ENCODE assay signal across 8 mouse cellular contexts in genomic region chr8:45345031-45345430, GRCm38 (mm10). TPM values are rescaled to one million over a fixed set of nuclear protein-coding genes. Genes with fewer than 3 reads are reported as not detected.
A peak's percentile ranks its signal among the peaks of the same experiment; 100 is the strongest.
DNase-seq lines count a peak whose midpoint lies in the region; ATAC-seq lines count a peak whose summit lies in the region.

No protein-coding gene starts in this region.

- ATAC-seq in heart, embryonic 14.5 days (ENCODE audit: insufficient number of reproducible peaks, insufficient read depth, low FRiP score, low read depth), result 0 out of 2 replicates have a peak, but pooled peaks have one; percentile 50
- peak; percentile 80 for ATAC-seq in kidney, embryonic 16.5 days (ENCODE audit: low FRiP score, low TSS enrichment)
- ATAC-seq in liver, embryonic 13.5 days (ENCODE audit: low read depth), result 0 out of 2 replicates have a peak, but pooled peaks have one; percentile 23
- peak; percentile 50; the same call in 1 of the 2 replicates for ATAC-seq in neural tube, embryonic 13.5 days (ENCODE audit: low read depth)

- H3K9ac ChIP-seq in heart, embryonic 14.5 days (ENCODE audit: low read length), result no peak overlapping the region
- no peak overlapping the region for H3K9ac ChIP-seq in kidney, embryonic 16.5 days (replicated peaks; ENCODE audit: low read length)
- no peak overlapping the region for H3K9ac ChIP-seq in liver, embryonic 13.5 days
- H3K9ac ChIP-seq in neural tube, embryonic 13.5 days, result no peak overlapping the region

- H3K27ac ChIP-seq in heart, embryonic 14.5 days (replicated peaks in 1 of 2; ENCODE audit: control insufficient read depth in 1 of 2, insufficient read depth in 1 of 2, low read depth in 2 of 2, low read length in 2 of 2), result no peak overlapping the region
- H3K27ac ChIP-seq in kidney, embryonic 16.5 days (ENCODE audit: low read length), result no peak overlapping the region
- H3K27ac ChIP-seq in liver, embryonic 13.5 days, result no peak overlapping the region
- no peak overlapping the region for H3K27ac ChIP-seq in neural tube, embryonic 13.5 days (replicated peaks)

- no peaks in the 10 kb centered on the region for H3K27me3 ChIP-seq in heart, embryonic 14.5 days (ENCODE audit: control insufficient read depth, insufficient read depth, low read length)
- no peaks in the 10 kb centered on the region for H3K27me3 ChIP-seq in kidney, embryonic 16.5 days (ENCODE audit: insufficient read depth, low read length)
- no peaks in the 10 kb centered on the region for H3K27me3 ChIP-seq in liver, embryonic 13.5 days
- H3K27me3 ChIP-seq in neural tube, embryonic 13.5 days, result no peaks in the 10 kb centered on the region

- H3K4me3 ChIP-seq in heart, embryonic 14.5 days (ENCODE audit: control insufficient read depth in 1 of 2, insufficient read depth in 1 of 2, low read depth in 1 of 2, low read length in 2 of 2), result no peak overlapping the region
- no peak overlapping the region for H3K4me3 ChIP-seq in kidney, embryonic 16.5 days (ENCODE audit: low read length)
- no peak overlapping the region for H3K4me3 ChIP-seq in liver, embryonic 13.5 days (replicated peaks)
- no peak overlapping the region for H3K4me3 ChIP-seq in neural tube, embryonic 13.5 days

- H3K9me3 ChIP-seq in heart, embryonic 14.5 days (ENCODE audit: control insufficient read depth, low read length), result no peaks in the 10 kb centered on the region
- no peaks in the 10 kb centered on the region for H3K9me3 ChIP-seq in kidney, embryonic 16.5 days (ENCODE audit: low read length)
- no peaks in the 10 kb centered on the region for H3K9me3 ChIP-seq in liver, embryonic 13.5 days (replicated peaks)
- H3K9me3 ChIP-seq in neural tube, embryonic 13.5 days, result no peaks in the 10 kb centered on the region

- H3K36me3 ChIP-seq in heart, embryonic 14.5 days (ENCODE audit: control insufficient read depth, insufficient read depth, low read length), result 0 out of 2 replicates have a peak, but pooled peaks cover 3% of the 10 kb centered on the region
- H3K36me3 ChIP-seq in kidney, embryonic 16.5 days (ENCODE audit: insufficient read depth, low read length), result peaks cover 49% of the 10 kb centered on the region
- H3K36me3 ChIP-seq in liver, embryonic 13.5 days, result no peaks in the 10 kb centered on the region
- H3K36me3 ChIP-seq in neural tube, embryonic 13.5 days, result peaks cover 9% of the 10 kb centered on the region

- no peak overlapping the region for H3K4me2 ChIP-seq in heart, embryonic 14.5 days (ENCODE audit: low read length)
- H3K4me2 ChIP-seq in kidney, embryonic 16.5 days (replicated peaks; ENCODE audit: low read depth, low read length), result no peak overlapping the region
- no peak overlapping the region for H3K4me2 ChIP-seq in liver, embryonic 13.5 days
- H3K4me2 ChIP-seq in neural tube, embryonic 13.5 days, result no peak overlapping the region

- WGBS in heart, embryonic 14.5 days, result 13% methylated on average over 6 of the region's 6 CpGs
- 18% methylated on average over 6 of the region's 6 CpGs for WGBS in kidney, embryonic 16.5 days
- WGBS in liver, embryonic 13.5 days (ENCODE audit: insufficient replicate concordance), result 15% methylated on average over 6 of the region's 6 CpGs
- 15% methylated on average over 6 of the region's 6 CpGs for WGBS in neural tube, embryonic 13.5 days

- DNase-seq in CD4-positive helper T cell, adult 2 months (ENCODE audit: low read depth, low spot score), result peak; percentile 74
- DNase-seq in adipocyte (ENCODE audit: low spot score), result peak; percentile 70
- DNase-seq in embryo, embryonic 10 days (ENCODE audit: low spot score), result peak; percentile 85
- DNase-seq in liver, embryonic 13.5 days, result peak; percentile 14
- peak; percentile 54 for DNase-seq in thymus, postnatal 14 days

- no peaks in the 10 kb centered on the region for H3K4me1 ChIP-seq in heart, embryonic 14.5 days (ENCODE audit: control insufficient read depth in 2 of 2, insufficient read depth in 2 of 2, low read length in 2 of 2)
- H3K4me1 ChIP-seq in kidney, embryonic 16.5 days (ENCODE audit: insufficient read depth, low read length), result no peaks in the 10 kb centered on the region
- no peaks in the 10 kb centered on the region for H3K4me1 ChIP-seq in liver, embryonic 13.5 days (replicated peaks)
- no peaks in the 10 kb centered on the region for H3K4me1 ChIP-seq in neural tube, embryonic 13.5 days (replicated peaks)

RNA-seq across cellular contexts. Expression of gene Cyp4v3, which starts 12.0 kb away (rescaled TPM):
- polyA plus RNA-seq in heart, embryonic 14.5 days (2014; fragmentation: Nextera tagmentation; extraction: Ambion mirVana), result 0.76 and 1.1 TPM in 2 replicates
- polyA plus RNA-seq in kidney, embryonic 16.5 days (2015; fragmentation: Nextera tagmentation; extraction: Ambion mirVana), result 1.3 and 1.6 TPM in 2 replicates
- 3.0 and 3.7 TPM in 2 replicates for polyA plus RNA-seq in liver, embryonic 13.5 days (2015; fragmentation: Nextera tagmentation; extraction: Ambion mirVana)
- polyA plus RNA-seq in neural tube, embryonic 13.5 days (2015; fragmentation: Nextera tagmentation; extraction: Ambion mirVana), result 1.9 and 2.3 TPM in 2 replicates

RNA-seq across cellular contexts. Expression of gene Gm45753, which starts 36.8 kb away (rescaled TPM):
- not detected in 2 replicates for polyA plus RNA-seq in heart, embryonic 14.5 days (2014; fragmentation: Nextera tagmentation; extraction: Ambion mirVana)
- polyA plus RNA-seq in kidney, embryonic 16.5 days (2015; fragmentation: Nextera tagmentation; extraction: Ambion mirVana), result 0.28 TPM in 1 of 2 replicates, not detected in the other
- polyA plus RNA-seq in liver, embryonic 13.5 days (2015; fragmentation: Nextera tagmentation; extraction: Ambion mirVana), result 3.9 and 5.3 TPM in 2 replicates
- polyA plus RNA-seq in neural tube, embryonic 13.5 days (2015; fragmentation: Nextera tagmentation; extraction: Ambion mirVana), result not detected in 2 replicates

RNA-seq across cellular contexts. Expression of gene Fam149a, which starts 37.1 kb away (rescaled TPM):
- 3.6 and 4.2 TPM in 2 replicates for polyA plus RNA-seq in heart, embryonic 14.5 days (2014; fragmentation: Nextera tagmentation; extraction: Ambion mirVana)
- 44.4 and 52.0 TPM in 2 replicates for polyA plus RNA-seq in kidney, embryonic 16.5 days (2015; fragmentation: Nextera tagmentation; extraction: Ambion mirVana)
- 1.6 and 2.2 TPM in 2 replicates for polyA plus RNA-seq in liver, embryonic 13.5 days (2015; fragmentation: Nextera tagmentation; extraction: Ambion mirVana)
- polyA plus RNA-seq in neural tube, embryonic 13.5 days (2015; fragmentation: Nextera tagmentation; extraction: Ambion mirVana), result 7.1 TPM in 2 replicates

RNA-seq across cellular contexts. Expression of gene Klkb1, which starts 50.4 kb away (rescaled TPM):
- not detected in 2 replicates for polyA plus RNA-seq in heart, embryonic 14.5 days (2014; fragmentation: Nextera tagmentation; extraction: Ambion mirVana)
- 0.08 and 0.22 TPM in 2 replicates for polyA plus RNA-seq in kidney, embryonic 16.5 days (2015; fragmentation: Nextera tagmentation; extraction: Ambion mirVana)
- polyA plus RNA-seq in liver, embryonic 13.5 days (2015; fragmentation: Nextera tagmentation; extraction: Ambion mirVana), result 2.2 and 2.5 TPM in 2 replicates
- not detected in 2 replicates for polyA plus RNA-seq in neural tube, embryonic 13.5 days (2015; fragmentation: Nextera tagmentation; extraction: Ambion mirVana)

Comparison
In these comparisons a context has a peak if more than half of its experiments do, and no peak if none do; other contexts are left out.
1. DNase-seq: peak in every context shown above with its lines; median percentile 85 in embryo, embryonic 10 days; 74 in CD4-positive helper T cell, adult 2 months; 70 in adipocyte; 54 in thymus, postnatal 14 days; 14 in liver, embryonic 13.5 days.
2. ATAC-seq: peak in every context shown above with its lines; median percentile 80 in kidney, embryonic 16.5 days; 50 in heart, embryonic 14.5 days; 50 in neural tube, embryonic 13.5 days; 23 in liver, embryonic 13.5 days.